Mouse (Mus musculus): ENCODE measurements at regions not wholly inside any gene's neighbourhood (a gene's known extent, or its start where the extent isn't known, plus 50 kb on each side); places are given as distances from the start of the nearest gene placed in this dataset.

DNA sequence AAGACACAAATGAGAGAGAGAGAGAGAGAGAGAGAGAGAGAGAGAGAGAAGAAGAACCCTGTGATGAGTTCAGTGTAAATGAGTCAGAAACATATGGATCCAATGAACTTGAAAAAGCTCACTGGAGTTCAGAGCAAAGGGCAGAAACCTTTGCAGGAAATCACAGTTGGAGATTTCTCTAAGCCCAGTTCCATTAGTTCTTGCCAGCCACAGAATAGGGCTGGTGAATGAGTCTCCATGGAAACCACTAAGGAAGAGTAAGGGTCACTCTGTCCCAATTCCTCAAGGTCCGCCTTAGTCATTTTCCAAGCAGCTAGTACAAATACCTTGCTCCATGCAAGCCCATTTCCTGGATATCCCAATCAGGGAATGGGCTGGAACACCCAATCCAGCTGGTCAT is 93.2 kb downstream of the Snx19 start:
- no peak for ATAC-seq
- Histone ChIP-seq H3K27me3 (ENCODE audit: control insufficient read depth, insufficient read depth, low read depth, low read length) (no peaks in the 10 kb centered on the region), H3K9ac (ENCODE audit: low read depth, low read length) (no peak overlapping the region), H3K4me2 (ENCODE audit: low read length) (no peak overlapping the region), H3K4me3 (ENCODE audit: low read depth, low read length) (no peak overlapping the region), H3K36me3 (ENCODE audit: control insufficient read depth, insufficient read depth, low read length) (no peaks in the 10 kb centered on the region), H3K9me3 (replicated peaks; ENCODE audit: control insufficient read depth, low read length, poor library complexity, severe bottlenecking) (peaks cover 3% of the 10 kb centered on the region), H3K4me1 (ENCODE audit: control insufficient read depth, insufficient read depth, low read length) (peaks cover 14% of the 10 kb centered on the region), H3K27ac (ENCODE audit: low read length) (peak overlapping the region; percentile 93)
- WGBS, result 55% methylated on average over 1 of the region's 1 CpGs

DNA sequence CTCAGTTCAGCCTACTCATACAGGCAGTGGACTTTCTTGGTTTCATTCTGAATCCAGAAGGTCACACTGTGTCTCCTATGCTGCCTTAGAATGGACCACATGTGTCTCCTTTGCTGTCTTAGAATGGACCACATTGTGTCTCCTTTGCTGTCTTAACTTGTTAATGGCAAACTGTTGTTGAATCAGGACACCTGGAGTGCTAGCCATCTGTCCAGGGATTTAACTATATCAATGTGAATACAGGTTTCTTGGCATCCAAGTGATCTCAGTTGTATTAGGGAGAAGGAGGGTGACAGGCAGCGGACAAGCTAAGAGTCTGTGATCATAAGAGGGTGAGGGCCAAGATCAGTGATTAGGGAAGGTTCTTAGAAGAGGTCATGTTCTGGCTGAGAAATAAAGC is 92.3 kb downstream of the Snx19 start:
- no peak overlapping the region for H3K27ac ChIP-seq (ENCODE audit: low read length)
- no peaks in the 10 kb centered on the region for H3K27me3 ChIP-seq (ENCODE audit: control insufficient read depth, insufficient read depth, low read depth, low read length)
- H3K9ac ChIP-seq (ENCODE audit: low read depth, low read length), result no peak overlapping the region
- no peak overlapping the region for H3K4me3 ChIP-seq (ENCODE audit: low read depth, low read length)
- no peaks in the 10 kb centered on the region for H3K36me3 ChIP-seq (ENCODE audit: control insufficient read depth, insufficient read depth, low read length)
- peaks cover 14% of the 10 kb centered on the region for H3K4me1 ChIP-seq (ENCODE audit: control insufficient read depth, insufficient read depth, low read length)
- WGBS, result 79% methylated on average over 1 of the region's 1 CpGs
- ATAC-seq, result no peak
- peaks cover 3% of the 10 kb centered on the region for H3K9me3 ChIP-seq (replicated peaks; ENCODE audit: control insufficient read depth, low read length, poor library complexity, severe bottlenecking)
- no peak overlapping the region for H3K4me2 ChIP-seq (ENCODE audit: low read length)
